Mouse (Mus musculus): ENCODE measurements around the gene Gm5741.
"Not testable (repeated sequence)": the region's sequence is repeated elsewhere in the genome, so short reads cannot be mapped to it uniquely, and the experiment has no call there.

Gm5741 gene

DNA sequence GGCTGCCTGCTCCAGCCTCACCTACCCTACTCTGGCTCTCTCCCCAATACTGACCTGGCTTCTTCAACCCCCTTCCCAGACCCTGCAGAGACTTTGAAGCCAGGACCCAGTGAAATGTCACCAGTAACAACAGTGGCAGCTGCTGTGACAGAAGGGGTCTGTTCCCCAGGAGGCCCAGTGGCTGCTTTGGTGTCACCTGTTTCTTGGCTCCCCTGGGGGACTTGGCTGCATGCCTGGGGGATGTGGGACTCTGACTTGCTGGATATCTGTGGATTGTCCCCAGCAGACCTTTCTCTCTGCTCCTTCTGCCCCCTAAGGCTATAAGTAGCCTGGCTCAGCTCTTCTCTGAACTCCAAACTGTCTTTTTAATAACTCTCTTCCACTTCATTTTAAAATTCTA, at the start of gene Gm5741:
Gene Gm5741 (minus strand): TSS at position 1 of the 400 bp plus-strand sequence.
- DNase-seq (ENCODE audit: low spot score), result no peak

DNA sequence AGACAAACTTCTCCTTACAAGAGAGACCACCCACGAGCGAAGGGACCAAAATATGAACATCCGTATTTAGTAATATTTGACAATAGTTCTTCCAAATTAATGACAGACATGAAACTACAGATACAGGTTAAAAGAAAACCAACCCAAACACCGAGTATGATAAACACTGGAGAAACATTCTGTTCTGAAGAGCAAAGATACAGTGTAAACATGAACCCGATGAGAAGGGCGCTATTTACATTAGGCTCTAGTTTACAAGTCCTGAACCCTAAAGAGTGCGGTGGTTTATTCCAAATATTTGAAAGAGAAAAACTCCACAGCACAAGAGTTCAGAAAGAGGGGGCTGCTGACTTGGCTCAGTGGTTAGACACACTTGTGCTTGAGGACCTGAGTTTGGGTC, 49.2 kb upstream of the Gm5741 start:
- no peak for DNase-seq (ENCODE audit: low spot score)

DNA sequence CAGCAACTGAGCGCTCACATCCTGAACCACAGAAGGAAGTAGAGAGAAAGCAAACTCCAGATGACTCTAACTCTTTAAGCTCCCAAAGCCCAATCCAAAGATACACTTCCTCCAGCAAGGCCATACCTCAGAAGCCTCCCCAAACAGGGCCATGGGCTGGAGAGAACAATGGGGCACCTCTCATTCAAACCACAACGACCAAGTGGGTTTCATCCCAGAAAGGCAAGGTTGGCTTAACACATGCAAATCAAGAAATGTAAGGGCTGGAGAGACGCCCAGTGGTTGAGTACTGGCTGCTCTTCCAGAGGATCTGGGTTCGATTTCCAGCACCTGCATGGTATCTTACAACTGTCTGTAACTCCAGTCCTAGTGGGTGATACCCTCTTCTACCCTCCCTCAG, 47.7 kb upstream of the Gm5741 start:
- no peak for DNase-seq (ENCODE audit: low spot score)

DNA sequence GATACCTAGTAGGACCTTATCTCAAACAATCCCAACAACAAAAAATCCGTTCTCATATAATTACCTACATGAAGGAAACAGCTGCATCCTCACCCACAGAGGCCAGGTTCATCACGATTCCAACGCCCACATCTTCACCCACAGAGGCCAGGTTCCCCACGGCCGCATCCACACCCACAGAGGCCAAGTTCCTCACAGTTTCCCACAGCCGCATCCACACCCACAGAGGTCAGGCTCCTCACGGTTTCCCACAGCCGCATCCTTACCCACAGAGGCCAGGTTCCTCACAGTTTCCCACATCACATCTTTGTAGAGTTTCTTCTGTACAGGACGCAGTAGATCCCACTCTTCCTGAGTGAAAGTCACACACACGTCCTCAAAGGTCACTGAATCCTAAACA, 45.5 kb upstream of the Gm5741 start:
- DNase-seq (ENCODE audit: low spot score), result no peak

DNA sequence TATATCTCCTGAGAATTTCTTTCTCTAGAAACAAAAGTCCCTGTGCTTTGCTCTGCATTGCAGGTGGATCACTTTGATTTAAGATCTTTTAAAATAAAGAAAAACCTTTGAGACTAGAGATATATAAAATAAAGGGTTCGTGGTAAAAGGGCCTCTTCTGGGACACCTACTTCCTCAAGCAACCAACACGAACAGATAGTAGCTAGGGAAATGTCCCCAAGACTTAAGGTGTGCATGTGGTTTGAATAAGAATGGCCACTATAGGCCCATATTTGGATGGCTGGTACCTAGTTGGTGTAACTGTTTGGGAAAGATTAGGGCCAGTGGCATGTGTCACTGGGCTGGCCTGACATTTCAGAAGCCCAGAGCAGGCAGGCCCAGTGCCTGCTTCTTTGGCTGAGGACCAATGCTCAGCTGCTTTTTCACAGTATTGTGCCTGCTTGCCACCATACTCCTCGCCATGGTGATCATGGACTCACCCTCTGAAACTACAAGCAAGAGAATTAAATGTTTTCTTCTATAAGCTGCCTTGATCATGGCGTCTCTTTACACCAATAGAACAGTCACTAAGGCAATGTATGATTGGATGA, 32.4 kb upstream of the Gm5741 start:
- no peak for DNase-seq (ENCODE audit: low spot score)

DNA sequence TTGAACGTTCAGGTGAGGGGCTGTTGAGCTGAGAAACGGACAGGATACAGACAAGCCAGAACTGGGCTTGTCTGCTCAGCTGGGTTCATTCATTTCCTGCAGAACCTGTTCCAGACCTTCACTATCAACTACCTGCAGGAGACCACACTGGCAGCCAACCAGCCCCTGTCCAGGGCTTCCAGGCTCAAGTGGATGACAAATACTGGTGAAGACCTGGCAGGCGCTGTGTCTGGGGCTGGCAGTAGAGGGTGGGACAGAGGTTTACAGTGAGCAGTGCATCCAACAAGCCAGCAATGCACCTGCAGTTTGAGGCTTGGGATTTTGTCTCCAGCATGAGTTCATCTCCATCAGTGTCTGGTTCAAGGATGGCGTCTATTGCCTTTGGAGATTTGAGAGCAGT, 29.1 kb upstream of the Gm5741 start:
- no peak for DNase-seq (ENCODE audit: low spot score)

DNA sequence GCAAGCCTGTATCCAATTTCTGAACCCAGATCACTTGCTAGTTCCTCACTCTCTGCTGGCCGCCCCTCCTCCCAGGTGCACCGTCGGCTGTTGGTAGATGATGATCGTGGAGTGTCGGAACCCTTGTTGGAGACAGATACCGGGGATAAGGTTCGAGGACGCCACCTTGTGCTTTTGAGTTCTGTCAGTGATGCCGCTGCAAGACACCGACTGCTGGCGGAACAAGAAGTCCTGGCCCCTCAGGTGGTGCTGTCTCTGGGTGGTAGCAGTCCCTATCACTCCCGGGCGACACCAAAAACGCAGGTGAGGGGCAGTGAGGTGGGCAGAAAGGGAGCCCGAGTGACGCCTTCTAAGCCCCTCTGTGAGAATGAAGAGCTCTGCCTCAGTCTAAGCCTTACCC, 28.4 kb upstream of the Gm5741 start:
- DNase-seq (ENCODE audit: low spot score), result no peak

DNA sequence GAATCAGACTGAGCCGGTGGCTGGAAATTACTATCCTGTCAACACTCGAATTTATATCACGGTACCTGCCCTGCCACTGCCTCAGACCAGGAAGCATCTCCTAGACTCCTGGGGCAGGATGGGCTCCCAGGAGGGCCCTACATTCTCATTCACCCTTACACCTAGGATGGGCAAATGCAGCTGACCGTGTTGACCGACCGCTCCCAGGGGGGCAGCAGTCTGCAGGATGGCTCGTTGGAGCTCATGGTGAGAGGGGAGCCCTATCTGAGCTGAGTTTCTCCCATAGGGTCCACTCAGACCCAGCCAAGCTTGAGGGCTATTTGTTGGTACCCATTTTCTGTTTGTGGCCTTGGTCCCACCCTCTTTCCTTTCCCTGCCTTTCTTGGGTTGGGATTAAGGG, 27.8 kb upstream of the Gm5741 start:
- DNase-seq (ENCODE audit: low spot score), result no peak

DNA sequence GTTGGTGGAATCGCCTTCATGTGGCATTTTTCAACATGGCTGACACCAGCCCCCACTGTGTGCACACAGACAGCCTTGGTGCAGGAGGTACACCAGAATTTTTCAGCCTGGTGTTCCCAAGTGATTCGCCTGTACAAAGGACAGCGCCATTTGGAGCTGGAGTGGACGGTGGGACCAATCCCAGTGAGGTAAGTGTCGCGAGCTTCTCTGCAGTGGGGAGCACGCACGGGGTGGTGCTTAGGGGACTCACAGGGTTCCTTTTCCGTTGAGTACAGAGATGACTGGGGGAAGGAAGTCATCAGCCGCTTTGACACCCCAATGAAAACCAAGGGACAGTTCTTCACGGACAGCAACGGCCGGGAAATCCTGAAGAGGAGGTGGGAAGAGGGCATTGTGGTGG, 27.3 kb upstream of the Gm5741 start:
- DNase-seq (ENCODE audit: low spot score), result no peak

DNA sequence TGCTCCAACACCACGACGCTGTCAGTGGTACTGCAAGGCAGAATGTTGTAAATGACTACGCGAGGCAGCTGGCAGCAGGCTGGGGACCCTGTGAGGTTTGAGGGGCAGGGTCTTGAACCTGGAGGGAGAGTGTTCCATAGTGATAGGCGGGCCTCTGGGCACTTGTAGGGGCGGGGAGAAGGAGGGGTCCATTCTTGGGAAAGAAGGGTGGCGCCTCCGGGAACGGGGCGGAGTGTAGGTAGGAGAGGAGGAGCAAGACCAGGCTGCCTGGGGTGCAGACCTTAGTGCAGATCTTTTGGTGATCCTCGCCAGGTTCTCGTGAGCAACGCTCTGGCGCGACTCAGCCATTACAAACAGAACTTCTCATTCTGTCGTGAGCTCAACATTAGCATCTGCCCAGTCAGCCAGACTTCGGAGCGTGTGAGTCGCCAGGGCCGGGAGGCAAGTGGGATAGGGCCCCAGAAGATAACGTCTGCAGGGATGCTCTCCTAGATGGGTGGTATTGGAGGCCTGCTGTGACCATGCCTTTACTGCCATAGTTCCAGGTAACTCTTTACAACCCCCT, 23.8 kb upstream of the Gm5741 start:
- DNase-seq (ENCODE audit: low spot score), result no peak

DNA sequence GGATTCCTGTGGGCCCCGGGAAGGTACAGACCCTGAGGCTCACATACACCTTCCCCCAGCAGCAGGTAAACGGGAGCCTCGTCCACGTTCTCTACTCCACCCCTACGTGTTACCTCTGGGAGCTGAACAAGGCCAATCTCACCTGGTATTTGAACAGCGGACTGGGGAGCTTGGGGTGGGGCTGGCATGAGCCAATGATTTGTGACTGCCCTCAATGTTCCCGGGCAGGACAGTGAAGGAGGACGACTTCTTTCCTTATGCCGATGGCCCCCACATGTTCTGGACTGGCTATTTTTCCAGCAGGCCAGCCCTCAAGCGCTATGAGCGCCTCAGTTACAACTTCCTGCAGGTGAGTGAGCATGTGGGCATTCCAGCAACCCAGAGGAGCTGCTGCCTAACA, 23.1 kb upstream of the Gm5741 start:
- DNase-seq (ENCODE audit: low spot score), result no peak

DNA sequence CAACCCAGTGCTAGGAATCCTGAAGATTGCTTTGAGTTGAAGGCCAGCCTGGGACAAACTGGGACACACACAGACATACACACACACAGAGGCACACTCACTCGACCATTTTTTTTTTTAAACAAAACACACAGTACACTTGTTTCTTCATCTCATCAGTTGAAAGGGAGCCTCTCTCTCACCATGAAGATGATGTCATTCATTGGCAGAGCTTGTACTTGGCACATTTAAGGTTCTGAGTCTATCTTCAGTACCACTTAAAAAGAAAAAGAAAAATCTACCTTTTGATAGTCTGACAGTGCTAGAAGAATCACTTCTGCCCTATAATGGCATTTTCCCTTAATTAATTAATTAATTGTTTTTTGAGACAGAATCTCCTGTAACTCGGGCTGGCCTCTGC, 21.0 kb upstream of the Gm5741 start:
- DNase-seq (ENCODE audit: low spot score), result no peak

DNA sequence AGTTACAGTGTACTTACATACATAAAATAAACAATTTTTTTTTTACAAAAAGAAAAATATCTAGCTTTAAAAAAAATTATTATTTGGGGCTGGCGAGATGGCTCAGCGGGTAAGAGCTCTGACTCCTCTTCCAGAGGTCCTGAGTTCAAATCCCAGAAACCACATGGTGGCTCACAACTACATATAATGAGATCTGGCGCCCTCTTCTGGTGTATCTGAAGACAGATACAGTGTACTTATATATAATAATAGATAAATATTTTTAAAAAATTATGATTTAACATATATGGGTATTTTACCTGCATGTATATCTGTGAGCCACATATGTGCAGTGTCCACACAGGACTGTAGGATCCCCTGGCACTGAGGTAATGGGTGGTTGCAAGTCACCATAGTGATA, 18.5 kb upstream of the Gm5741 start:
- DNase-seq (ENCODE audit: low spot score), result no peak

DNA sequence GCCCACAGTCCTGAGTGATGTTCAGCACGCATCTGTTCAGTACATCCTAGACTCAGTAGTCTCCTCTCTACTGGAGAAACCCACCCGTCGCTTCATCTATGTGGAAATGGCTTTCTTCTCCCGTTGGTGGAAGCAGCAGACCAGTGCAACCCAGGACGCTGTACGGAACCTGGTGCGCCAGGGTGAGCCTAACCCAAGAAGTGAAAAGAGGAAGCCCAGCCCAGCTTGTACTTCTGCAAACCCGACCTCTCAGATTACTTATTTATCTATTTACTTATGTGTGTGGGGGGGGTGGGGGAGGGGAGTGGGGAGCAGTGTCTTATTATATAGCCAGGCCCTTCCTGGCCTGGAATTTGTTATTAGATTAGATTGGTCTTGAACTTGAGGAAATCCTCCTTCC, 16.9 kb upstream of the Gm5741 start:
- DNase-seq (ENCODE audit: low spot score), result no peak

DNA sequence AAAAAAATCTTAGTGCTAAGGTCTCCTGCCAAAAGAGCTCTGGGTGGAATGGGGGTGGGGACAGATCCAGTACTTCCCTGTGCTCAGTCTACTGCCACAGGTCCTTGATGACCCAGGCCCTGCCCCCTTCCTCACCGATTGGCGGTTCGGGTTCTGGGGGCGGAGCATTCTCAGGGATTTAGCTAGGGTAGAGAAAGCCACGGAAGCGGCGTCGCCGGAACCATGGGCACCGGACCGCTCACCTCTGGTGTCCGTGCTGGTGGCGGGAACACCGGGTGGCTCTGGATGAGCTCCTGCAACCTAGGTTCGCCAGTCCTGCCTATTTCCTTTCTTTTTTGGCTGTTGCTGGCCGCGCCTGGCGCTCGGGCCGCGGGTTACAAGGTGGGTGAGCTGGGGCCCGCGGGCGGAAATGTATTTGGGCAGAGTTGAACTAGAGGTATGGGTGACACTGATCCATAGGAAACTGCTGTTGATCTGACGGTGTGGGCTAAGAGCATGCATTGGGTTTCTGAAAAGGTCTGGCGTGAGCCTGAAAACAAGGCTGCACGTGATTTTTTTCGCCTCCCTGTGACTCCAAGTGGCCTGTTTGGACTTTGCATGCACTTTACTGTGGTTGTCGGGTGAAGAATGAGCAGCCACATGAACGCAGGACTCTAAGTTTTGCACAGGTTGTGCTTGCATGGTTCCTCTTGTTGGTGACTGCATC, 15.5 kb upstream of the Gm5741 start, which contains the start of gene Man2b1:
Gene Man2b1 (plus strand): TSS at position 163 of the 706 bp plus-strand sequence.
- DNase-seq (ENCODE audit: low spot score), result peak; percentile 78

DNA sequence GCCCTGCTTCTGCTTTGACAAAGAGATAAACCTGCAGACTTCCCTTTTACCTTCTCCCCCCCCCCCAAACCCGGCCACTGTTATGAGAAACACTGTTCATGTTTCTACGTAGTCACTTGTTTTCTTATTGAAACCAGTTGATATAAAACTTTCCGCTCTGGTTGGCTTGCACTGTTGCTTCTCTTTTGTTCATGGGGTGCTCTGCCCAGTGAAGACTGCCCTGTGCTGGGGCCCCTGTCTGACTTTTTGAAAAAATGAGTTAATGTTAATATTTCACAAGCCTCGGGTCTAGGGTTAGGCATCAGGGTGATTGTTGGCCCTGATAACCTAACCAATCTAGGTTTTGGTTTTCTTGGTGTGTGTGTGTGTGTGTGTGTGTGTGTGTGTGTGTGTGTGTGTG, 14.4 kb upstream of the Gm5741 start:
- DNase-seq (ENCODE audit: low spot score), result not testable (repeated sequence)

DNA sequence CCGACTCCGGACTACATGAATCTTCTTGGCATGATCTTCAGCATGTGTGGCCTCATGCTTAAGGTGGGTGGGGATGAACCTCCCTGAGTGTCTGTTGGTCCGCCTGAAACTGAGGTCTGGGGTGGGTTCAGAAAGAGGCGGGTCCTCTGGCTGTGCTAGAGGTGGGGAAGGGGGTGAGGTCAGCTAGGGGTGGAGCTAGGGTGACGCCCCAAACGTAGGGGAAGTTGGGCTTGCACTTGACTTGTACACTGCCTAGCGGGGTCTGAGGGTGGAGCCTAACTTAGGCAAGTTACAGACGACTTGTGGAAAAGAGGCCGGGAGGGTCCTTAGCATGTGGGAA, 13.4 kb upstream of the Gm5741 start, which contains the start of gene Wdr83:
Gene Wdr83 (minus strand): TSS at position 91 of the 340 bp plus-strand sequence.
- no peak for DNase-seq (ENCODE audit: low spot score)

DNA sequence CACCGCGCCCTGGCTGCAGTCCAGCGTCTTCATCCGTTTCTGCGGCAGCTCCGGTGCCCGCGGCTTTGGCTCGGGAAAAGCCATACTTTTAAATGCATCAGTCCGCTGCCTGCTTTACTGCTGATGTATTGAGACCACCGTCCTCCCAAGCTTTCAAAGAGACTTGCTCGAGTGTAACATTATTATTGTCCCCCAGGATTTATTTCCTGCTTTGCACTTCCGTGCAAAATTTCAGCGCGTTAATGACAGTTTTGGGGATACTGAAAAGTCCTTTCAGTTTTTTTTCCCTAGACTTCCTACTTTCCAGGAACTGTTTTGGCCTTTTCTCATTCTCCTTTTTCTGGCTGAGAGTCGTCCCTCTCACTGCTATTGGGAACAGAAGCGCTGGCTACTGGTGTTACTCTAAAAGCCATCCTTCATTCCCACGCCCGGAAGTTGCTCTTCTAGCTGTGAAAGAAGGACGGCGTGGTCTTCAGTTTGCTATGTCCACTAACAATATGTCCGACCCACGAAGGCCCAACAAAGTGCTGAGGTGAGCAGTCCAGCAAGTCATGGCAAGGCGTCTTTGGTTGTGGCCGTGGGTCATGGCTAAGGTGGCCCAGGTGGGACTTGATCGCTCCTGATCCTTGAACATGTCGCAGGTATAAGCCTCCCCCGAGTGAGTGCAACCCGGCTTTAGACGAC, 12.9 kb upstream of the Gm5741 start, which contains the start of gene Wdr83os:
Gene Wdr83os (plus strand): TSS at position 209 of the 684 bp plus-strand sequence.
- peak; percentile 43 for DNase-seq (ENCODE audit: low spot score)

DNA sequence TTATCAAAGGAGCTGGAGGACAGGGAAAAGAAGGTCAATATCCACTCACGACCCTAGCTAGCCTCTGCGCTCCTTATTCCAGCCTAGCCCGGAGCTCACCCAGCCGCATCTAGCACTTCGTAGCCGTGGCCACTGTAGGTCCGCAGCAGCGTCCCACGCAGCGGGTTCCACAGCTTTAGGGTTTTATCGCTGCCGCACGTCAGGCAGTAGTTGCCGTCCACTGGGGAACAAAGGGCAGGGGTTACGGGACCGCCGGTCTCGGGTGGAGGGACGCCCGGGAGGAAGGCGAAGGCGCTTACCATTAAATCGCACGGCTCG, 12.4 kb upstream of the Gm5741 start:
- DNase-seq (ENCODE audit: low spot score), result no peak

DNA sequence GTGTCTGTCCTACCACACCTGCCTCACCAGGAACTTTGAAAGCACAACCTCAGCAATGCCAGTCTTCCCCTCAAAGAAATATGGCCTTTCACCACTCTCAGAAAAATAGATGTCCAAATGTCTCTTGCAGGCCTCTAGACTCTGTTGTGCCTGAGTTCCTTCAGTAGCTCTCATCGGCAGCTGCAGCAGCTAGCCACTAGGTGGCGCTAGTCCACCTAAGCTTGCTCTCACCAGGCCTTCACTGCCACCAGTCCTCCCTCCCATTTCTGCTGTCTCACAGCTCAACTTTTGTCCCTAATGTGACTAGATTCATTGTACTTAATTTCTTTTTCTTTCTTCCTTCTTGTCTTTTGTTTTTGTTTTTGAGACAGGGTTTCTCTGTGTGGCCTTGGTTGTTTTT, 9.2 kb upstream of the Gm5741 start:
- peak; percentile 58 for DNase-seq (ENCODE audit: low spot score)

DNA sequence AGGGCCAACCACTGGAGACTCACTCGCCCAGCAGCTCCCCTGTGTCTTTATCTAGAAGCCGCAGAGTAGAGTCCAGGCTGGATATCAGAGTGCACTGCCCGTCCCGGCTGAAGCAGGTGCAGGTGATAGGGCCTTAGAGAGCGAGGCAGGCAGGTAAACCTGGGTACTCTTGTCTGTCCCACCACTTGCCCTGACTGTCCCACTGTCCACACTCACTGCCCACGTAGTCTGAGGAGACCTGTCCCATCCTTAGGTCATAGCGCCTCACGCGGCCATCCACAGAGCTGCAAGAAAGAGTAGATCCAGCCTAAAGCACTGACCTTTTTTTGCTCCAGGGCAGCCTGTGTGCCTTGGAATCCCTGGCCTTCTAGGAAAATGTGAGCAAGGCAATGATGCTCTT, 8.2 kb upstream of the Gm5741 start:
- DNase-seq (ENCODE audit: low spot score), result no peak

DNA sequence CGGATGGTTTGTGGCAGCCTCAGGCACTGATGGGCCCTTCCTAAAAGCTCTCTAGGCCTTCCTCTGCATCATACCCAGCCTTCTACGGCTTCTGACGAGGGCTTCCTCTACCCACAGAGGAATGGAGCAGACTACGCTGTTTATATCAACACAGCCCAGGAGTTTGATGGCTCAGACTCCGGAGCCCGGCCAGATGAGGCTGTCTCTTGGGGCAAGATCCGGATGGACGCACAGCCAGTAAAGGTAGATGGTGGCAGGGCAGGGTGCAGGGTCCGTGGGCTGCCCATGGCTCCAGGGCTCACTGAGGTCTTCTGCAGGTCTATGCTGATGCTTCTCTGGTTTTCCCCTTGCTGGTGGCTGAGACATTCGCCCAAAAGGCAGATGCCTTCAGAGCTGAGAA, 6.8 kb upstream of the Gm5741 start:
- DNase-seq (ENCODE audit: low spot score), result no peak

DNA sequence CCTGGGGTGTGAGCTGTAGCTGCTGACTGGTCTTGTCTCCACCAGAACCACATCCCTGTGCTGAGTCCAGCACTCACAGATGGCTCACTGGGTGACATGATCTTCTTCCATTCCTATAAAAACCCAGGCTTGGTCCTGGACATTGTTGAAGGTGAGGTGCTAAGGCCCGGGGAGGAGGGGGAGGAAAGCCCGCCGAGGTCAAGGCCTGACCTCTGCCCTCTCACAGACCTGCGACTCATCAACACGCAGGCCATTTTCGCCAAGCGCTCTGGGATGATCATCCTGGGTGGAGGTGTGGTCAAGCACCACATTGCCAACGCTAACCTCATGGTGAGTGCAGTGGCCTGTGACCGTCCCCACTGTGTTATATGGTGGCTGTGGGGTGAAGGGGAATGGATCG, 6.4 kb upstream of the Gm5741 start:
- no peak for DNase-seq (ENCODE audit: low spot score)

Data from ovary, postnatal 14 days (tissue).